Mouse (Mus musculus) adrenal gland, adult 2 months (tissue): ENCODE measurements around the gene Gphb5. TPM values are rescaled to one million over a fixed set of nuclear protein-coding genes. Genes with fewer than 3 reads are reported as not detected.
"Not testable (repeated sequence)": the region's sequence is repeated elsewhere in the genome, so short reads cannot be mapped to it uniquely, and the experiment has no call there.

Experiments
- DNase-seq: peaks from one replicate; pipeline ENCODE4 v3.0.0; 2021
- long read RNA-seq: library from polyadenylated mRNA; stranded (forward); transcript quantifications from one replicate; pipeline ENCODE4 v2.0.0, GENCODE M21; 2021
- polyA plus RNA-seq: library from polyadenylated mRNA; depleted of rRNA; stranded (reverse); fragments of >200 nt; gene quantifications from 2 replicates; pipeline ENCODE4 v1.2.3, GENCODE M21; 2012; rRNA removed
- total RNA-seq, 2 experiments: library from RNA; stranded (reverse); gene quantifications; 2 replicates each; pipeline ENCODE4 v1.2.3; 2021

The Gphb5 gene
- not detected for total RNA-seq
- polyA plus RNA-seq: not detected in 2 replicates
- long read RNA-seq: 0 reads

GRCm38 (mm10) chr12:75416681-75417080 is at the start of gene Gphb5:
Gene Gphb5 (minus strand): TSS chr12:75416781.
- no peak for DNase-seq

GRCm38 (mm10) chr12:75466206-75466605 is 49.6 kb upstream of the Gphb5 start:
- no peak for DNase-seq

DNA sequence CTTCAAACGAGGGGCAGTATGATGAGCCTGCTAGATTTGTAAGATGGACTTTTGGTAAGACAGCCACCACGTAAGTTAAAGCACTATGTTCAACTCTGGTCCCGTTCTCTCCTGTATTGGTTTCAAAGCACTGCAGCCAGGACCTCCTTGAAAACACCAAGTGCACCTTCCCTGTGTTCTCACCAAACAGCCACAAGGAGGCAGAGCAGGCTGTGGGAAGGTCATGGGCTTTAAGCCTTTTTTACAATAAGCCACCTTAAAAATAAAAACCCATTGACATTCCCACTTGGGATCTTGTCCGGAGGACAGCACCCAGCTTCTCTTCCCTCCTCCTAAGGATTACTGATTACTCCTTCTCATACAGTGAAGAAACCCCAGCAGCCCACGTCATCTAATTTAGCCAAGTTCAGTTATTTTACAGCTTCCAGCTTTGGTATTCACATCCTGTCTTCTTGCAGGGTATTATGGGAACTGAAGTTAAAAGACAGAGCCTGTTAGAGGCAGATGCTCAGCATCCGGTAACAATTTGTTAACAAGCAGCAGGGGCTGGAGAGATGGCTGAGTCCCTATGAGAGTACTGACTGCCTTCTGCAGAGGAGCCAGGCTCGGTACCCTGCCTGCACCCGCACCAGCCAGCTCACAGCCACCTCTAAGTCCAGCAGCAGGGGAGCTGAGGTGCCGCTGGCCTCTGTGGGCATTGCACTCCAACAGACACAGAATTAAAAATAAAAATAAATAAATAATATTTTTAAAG is 47.6 kb upstream of the Gphb5 start:
- DNase-seq: no peak

GRCm38 (mm10) chr12:75460561-75460960 is 44.0 kb upstream of the Gphb5 start:
- DNase-seq: no peak

- peak; percentile 67 for DNase-seq
Observed at GRCm38 (mm10) chr12:75459656-75460055, 43.1 kb upstream of the Gphb5 start.

DNA sequence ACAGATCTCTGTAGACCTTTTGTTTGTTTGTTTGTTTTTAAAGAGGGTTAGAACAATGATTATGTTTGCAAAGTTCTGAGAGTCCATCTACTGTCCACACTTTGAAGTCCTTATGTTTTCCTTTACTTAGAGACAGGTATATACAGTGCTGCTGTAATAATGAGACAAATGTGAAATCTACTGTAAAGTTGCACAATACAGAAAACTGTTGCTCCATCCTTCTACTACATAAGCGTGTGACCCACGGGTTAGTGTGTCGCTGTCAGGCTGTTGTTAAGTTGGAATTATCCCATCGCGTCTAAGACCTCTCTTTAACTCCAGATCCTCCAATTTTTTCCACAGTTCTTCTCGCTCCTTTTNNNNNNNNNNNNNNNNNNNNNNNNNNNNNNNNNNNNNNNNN is 36.9 kb upstream of the Gphb5 start:
- no peak for DNase-seq

- DNase-seq: peak; percentile 49
Observed at GRCm38 (mm10) chr12:75453027-75453426, 36.4 kb upstream of the Gphb5 start.

GRCm38 (mm10) chr12:75450592-75450991 is 34.0 kb upstream of the Gphb5 start:
- no peak for DNase-seq

DNA sequence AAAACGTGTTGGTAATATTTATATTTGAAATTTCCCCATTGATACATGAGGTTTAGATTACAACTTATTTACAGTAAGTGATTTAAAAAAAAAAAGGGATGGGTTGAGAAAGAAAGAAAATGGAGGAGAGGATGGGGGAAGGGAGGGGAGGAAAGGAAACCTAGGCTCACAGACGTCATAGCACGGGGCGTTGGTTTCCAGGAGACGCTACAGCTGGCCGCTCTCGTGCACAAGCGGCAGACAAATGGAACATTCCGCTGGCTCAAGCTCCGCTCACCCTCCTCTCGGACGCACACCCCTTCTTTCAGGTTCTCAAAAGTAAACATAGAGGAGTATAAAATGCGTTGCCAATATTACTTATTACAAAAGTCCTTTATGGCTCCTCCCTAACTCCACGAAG is 33.4 kb upstream of the Gphb5 start:
- DNase-seq: no peak

DNA sequence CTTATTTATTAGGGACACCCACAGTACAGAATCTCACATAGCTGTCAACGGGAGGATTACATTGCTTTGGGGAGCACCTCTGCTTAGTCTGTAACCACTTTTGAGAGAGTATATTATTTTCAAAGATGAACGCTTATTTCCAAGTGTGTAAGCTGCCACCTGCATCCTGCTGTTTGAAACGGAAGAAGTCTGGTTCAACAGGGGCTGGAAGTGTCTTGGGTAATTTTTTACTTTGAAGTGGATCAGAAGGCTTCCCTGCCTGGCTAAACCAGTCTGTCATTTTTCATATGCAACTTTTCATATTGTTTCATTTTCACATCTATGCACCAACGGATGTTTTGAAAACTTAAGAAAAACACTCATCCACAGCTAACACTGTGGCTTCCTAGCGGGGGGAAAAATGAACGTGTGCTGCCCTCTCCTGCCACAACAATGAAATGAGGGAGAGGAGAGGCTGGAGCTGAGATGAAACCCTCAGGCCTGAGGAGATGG is 32.9 kb upstream of the Gphb5 start:
- no peak for DNase-seq

GRCm38 (mm10) chr12:75448921-75449320 is 32.3 kb upstream of the Gphb5 start:
- peak; percentile 36 for DNase-seq

DNA sequence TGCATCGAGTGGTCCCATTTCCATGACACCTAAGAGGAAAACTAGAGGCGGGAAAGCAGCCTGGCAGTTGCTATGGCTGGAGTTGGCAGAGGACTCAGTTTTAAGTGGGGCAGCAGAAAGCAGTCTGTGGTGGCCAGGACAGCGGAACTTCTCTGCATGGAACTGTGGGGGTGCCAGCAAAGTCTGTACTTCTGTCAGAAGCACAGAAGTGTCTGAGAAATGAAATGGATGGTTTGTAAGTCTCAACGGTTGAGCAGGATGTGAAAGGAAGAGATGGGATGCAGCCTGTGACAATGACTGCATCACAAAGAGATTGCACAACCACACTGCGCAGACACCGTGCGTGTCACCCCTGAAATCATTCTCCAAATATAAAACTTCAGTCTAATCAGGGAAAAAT is 29.7 kb upstream of the Gphb5 start:
- no peak for DNase-seq

DNA sequence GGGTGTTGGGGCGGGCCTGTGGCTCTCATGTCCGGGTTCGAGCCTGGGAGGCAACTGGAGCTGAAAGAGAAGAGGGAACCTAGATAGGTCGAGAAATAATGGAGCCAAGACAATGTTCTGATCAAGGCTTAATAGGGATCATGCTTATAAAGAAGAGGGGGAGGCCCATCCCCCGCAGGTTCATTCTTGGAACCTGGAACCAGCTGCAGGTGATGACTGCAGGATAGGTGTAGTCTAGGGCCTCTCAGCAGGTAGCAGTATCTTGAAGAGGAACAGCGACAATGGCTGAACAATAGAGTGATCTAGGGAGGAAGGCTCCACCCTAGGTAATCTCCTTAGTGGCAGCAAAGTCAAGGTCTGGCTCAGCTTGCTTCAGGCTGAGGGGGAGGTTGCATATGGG is 15.8 kb upstream of the Gphb5 start:
- DNase-seq: not testable (repeated sequence)

DNA sequence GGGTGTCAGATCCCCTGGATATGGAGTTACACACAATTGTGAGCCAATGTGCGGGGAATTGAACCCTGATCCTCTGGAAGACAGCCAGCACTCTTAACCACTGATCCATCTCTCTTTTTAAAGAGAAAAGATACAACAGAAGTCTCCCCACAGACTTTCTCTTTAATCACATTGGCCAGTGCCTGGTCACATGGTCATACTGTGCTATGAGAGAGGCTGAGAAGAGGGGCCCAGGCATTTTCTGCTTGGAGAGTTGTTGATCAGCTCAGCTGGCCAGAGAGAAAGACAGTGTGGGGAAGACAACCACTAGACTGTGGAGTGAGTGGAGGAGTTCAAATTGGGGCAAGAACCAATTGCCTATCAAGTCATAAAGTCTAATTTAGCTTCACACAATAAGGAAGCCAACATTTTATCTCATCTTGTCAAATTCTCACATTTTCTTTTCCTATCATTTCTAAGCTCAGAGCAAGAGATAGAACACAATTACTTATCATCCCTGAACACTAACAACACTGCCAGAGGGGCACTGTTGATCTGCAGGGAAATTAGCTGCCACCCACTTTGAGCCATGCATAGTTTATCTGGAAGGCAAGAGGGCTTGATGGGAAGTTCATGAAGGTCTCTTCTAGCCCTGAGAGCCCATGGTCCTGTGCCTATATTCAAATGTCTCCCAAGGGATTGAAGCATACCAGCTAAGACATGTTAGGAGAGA is 13.3 kb upstream of the Gphb5 start:
- no peak for DNase-seq

GRCm38 (mm10) chr12:75428719-75429118 is 12.1 kb upstream of the Gphb5 start:
- DNase-seq: no peak

DNA sequence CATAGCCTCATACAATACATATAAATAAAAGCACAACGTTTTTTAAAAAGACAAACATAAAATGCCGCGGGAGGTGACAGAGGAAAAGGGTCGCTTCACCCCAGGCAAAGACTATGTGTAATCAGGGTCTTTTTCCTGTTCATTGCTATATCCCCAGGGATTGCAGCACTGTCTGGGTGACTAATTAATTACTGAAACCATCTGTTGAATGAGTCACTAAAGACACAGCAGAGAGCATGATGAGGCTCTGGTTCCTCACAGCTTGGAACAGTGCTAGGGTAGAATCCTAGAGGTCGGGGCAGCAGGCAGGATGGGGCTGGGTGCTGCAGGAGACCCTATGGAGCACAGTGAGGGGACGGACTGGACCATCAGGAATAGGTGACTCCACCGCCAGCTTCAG is 9.3 kb upstream of the Gphb5 start:
- DNase-seq: no peak

DNA sequence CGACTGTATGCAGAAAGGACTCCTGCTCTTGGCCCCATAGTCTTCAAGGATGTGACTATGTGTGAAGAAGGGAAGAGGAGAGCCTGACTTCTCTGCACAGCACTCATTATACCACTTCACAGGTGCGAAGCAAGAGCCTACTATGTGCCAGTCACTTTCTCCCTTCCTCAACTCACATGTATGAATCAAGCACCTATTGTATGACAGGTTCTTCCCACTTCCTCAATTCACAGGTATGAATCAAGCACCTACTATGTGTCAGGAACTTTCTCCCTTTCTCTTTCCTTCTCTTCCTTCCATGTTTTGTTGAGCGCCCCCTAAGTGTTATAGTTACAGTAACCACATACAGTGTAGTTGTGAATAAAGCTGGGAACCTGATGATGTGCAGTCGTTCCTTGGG is 8.2 kb upstream of the Gphb5 start:
- DNase-seq: no peak

GRCm38 (mm10) chr12:75424359-75424758 is 7.8 kb upstream of the Gphb5 start:
- no peak for DNase-seq

DNA sequence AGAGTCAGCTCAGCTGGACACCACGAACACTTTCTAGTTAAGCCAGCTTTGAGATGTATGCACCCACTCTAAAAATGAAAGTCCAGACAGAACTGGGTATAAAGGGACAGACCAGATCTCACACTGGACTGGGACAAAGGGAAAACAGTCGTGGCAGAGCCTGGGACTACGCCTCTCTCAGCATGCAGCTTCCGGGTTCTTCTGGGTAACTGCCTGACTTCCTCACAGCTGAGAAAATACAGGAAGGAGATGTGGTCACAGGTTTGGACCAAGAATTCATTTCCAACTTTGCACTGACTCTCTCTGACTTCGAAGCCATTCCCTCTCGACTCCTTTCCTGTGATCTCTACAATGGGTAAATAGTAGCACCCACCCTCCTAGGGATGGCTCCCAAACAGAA is 1.6 kb downstream of the Gphb5 start:
- DNase-seq: no peak

GRCm38 (mm10) chr12:75412964-75413363 is 3.6 kb downstream of the Gphb5 start:
- DNase-seq: no peak

DNA sequence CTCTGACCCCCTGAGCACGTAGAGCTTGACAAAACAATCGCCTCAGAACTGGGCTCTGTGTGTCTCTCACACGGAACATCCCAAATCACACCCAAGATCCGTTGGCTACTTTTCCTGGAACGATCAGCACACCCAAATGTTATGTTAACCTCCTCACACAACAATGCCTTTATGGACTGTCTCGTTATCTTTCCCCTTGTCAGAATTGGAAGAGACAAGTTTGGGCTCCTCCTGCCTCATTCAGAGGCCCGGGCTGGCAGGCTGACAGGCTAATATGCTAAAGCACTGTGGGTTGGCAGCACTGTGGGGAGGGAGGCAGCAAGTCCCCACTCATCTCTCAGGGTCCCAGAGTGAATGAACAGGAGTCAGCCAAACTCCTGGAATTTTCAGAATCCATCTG is 19.5 kb downstream of the Gphb5 start:
- DNase-seq: no peak

DNA sequence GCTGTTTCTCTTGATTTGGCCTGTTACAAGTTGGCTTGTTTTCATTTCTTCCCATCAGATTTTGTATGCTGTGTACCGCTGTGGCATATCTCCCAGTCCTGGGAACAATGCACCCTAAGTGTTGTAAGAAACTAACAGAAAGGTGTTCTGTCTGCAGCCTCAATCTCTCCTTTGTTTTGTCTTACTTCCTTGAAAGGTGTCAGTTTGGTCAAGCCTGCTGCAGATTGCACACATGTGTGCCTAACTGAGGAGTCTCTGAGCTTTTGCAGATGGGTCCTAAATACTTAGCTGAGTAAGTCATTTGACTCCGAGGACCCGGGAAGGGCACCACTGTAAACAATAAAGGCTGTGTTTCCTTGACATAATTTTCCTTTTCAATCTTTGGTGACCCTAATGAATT is 20.0 kb downstream of the Gphb5 start:
- DNase-seq: no peak

GRCm38 (mm10) chr12:75394011-75394773 is 22.4 kb downstream of the Gphb5 start:
- no peak for DNase-seq
